Mouse (Mus musculus): ENCODE results near the gene Ppp1r26. TPM values are rescaled to one million over a fixed set of nuclear protein-coding genes. Genes with fewer than 3 reads are reported as not detected.
A peak's percentile ranks its signal among the peaks of the same experiment; 100 is the strongest.

Gene Ppp1r26
- polyA plus RNA-seq, 1 experiment from 2014 or later: 7.1 TPM

GRCm38 (mm10) chr2:28433512-28433911 lies 13.1 kb upstream of the Ppp1r26 start:
- no peak overlapping the region for H3K27ac ChIP-seq (ENCODE audit: low read length)
- H3K36me3 ChIP-seq (ENCODE audit: insufficient read depth, low read length): no peaks in the 10 kb centered on the region
- ATAC-seq (ENCODE audit: low FRiP score, low TSS enrichment): no peak
- H3K27me3 ChIP-seq (ENCODE audit: insufficient read depth, low read length): no peaks in the 10 kb centered on the region
- no peaks in the 10 kb centered on the region for H3K9me3 ChIP-seq (ENCODE audit: low read length)
- no peak overlapping the region for H3K4me3 ChIP-seq (ENCODE audit: low read length)
- peaks cover 3% of the 10 kb centered on the region; the same call in 1 of the 2 replicates for H3K4me1 ChIP-seq (ENCODE audit: insufficient read depth, low read length)
- no peak overlapping the region for H3K4me2 ChIP-seq (replicated peaks; ENCODE audit: low read depth, low read length)
- H3K9ac ChIP-seq (replicated peaks; ENCODE audit: low read length): no peak overlapping the region
- 0% methylated on average over 1 of the region's 2 CpGs for WGBS

GRCm38 (mm10) chr2:28435401-28435800 lies 11.2 kb upstream of the Ppp1r26 start:
- H3K4me2 ChIP-seq (replicated peaks; ENCODE audit: low read depth, low read length): no peak overlapping the region
- H3K4me1 ChIP-seq (ENCODE audit: insufficient read depth, low read length): peaks cover 3% of the 10 kb centered on the region; the same call in 1 of the 2 replicates
- no peaks in the 10 kb centered on the region for H3K36me3 ChIP-seq (ENCODE audit: insufficient read depth, low read length)
- no peak overlapping the region for H3K4me3 ChIP-seq (ENCODE audit: low read length)
- H3K9ac ChIP-seq (replicated peaks; ENCODE audit: low read length): no peak overlapping the region
- H3K27ac ChIP-seq (ENCODE audit: low read length): no peak overlapping the region
- no peak for ATAC-seq (ENCODE audit: low FRiP score, low TSS enrichment)
- 91% methylated on average over 11 of the region's 11 CpGs for WGBS
- H3K9me3 ChIP-seq (ENCODE audit: low read length): no peaks in the 10 kb centered on the region
- no peaks in the 10 kb centered on the region for H3K27me3 ChIP-seq (ENCODE audit: insufficient read depth, low read length)

GRCm38 (mm10) chr2:28440842-28441241 lies 5.8 kb upstream of the Ppp1r26 start:
- Histone ChIP-seq H3K27ac (ENCODE audit: low read length) (no peak overlapping the region), H3K9ac (replicated peaks; ENCODE audit: low read length) (no peak overlapping the region), H3K4me2 (replicated peaks; ENCODE audit: low read depth, low read length) (no peak overlapping the region), H3K36me3 (ENCODE audit: insufficient read depth, low read length) (no peaks in the 10 kb centered on the region), H3K4me3 (ENCODE audit: low read length) (no peak overlapping the region), H3K4me1 (ENCODE audit: insufficient read depth, low read length) (no peaks in the 10 kb centered on the region), H3K9me3 (ENCODE audit: low read length) (no peaks in the 10 kb centered on the region), H3K27me3 (ENCODE audit: insufficient read depth, low read length) (no peaks in the 10 kb centered on the region)
- ATAC-seq (ENCODE audit: low FRiP score, low TSS enrichment): no peak
- WGBS: 58% methylated on average over 6 of the region's 6 CpGs

GRCm38 (mm10) chr2:28445082-28445481 lies 1.5 kb upstream of the Ppp1r26 start:
- H3K4me1 ChIP-seq (ENCODE audit: insufficient read depth, low read length): peaks cover 13% of the 10 kb centered on the region
- no peak for ATAC-seq (ENCODE audit: low FRiP score, low TSS enrichment)
- no peaks in the 10 kb centered on the region for H3K9me3 ChIP-seq (ENCODE audit: low read length)
- H3K36me3 ChIP-seq (ENCODE audit: insufficient read depth, low read length): no peaks in the 10 kb centered on the region
- H3K4me3 ChIP-seq (ENCODE audit: low read length): no peak overlapping the region
- H3K4me2 ChIP-seq (replicated peaks; ENCODE audit: low read depth, low read length): no peak overlapping the region
- no peak overlapping the region for H3K9ac ChIP-seq (replicated peaks; ENCODE audit: low read length)
- H3K27me3 ChIP-seq (ENCODE audit: insufficient read depth, low read length): no peaks in the 10 kb centered on the region
- no peak overlapping the region for H3K27ac ChIP-seq (ENCODE audit: low read length)
- 83% methylated on average over 4 of the region's 4 CpGs for WGBS

- Histone ChIP-seq H3K36me3 (ENCODE audit: insufficient read depth, low read length) (peaks cover 6% of the 10 kb centered on the region; the same call in 1 of the 2 replicates), H3K4me3 (ENCODE audit: low read length) (peak overlapping the region; percentile 79), H3K9ac (replicated peaks; ENCODE audit: low read length) (peak overlapping the region; percentile 91), H3K4me1 (ENCODE audit: insufficient read depth, low read length) (peaks cover 13% of the 10 kb centered on the region), H3K27me3 (ENCODE audit: insufficient read depth, low read length) (no peaks in the 10 kb centered on the region), H3K27ac (ENCODE audit: low read length) (peak overlapping the region; percentile 76), H3K9me3 (ENCODE audit: low read length) (no peaks in the 10 kb centered on the region), H3K4me2 (replicated peaks; ENCODE audit: low read depth, low read length) (peak overlapping the region; percentile 94)
- ATAC-seq (ENCODE audit: low FRiP score, low TSS enrichment): peak; percentile 29; the same call in 1 of the 2 replicates
- 6% methylated on average over 5 of the region's 5 CpGs for WGBS
These were observed 452 bp upstream of the Ppp1r26 start for GRCm38 (mm10) chr2:28446181-28446514.

- Histone ChIP-seq H3K9me3 (ENCODE audit: low read length) (no peaks in the 10 kb centered on the region), H3K4me1 (ENCODE audit: insufficient read depth, low read length) (peaks cover 13% of the 10 kb centered on the region), H3K36me3 (ENCODE audit: insufficient read depth, low read length) (peaks cover 10% of the 10 kb centered on the region; the same call in 1 of the 2 replicates), H3K27me3 (ENCODE audit: insufficient read depth, low read length) (no peaks in the 10 kb centered on the region), H3K4me3 (ENCODE audit: low read length) (peak overlapping the region; percentile 79), H3K9ac (replicated peaks; ENCODE audit: low read length) (peak overlapping the region; percentile 91), H3K27ac (ENCODE audit: low read length) (peak overlapping the region; percentile 76), H3K4me2 (replicated peaks; ENCODE audit: low read depth, low read length) (peak overlapping the region; percentile 94)
- WGBS: 4% methylated on average over 11 of the region's 11 CpGs
- ATAC-seq (ENCODE audit: low FRiP score, low TSS enrichment): peak; percentile 71
These were observed 693 bp downstream of the Ppp1r26 start for GRCm38 (mm10) chr2:28447315-28447670.

GRCm38 (mm10) chr2:28451663-28452062 lies 5.1 kb downstream of the Ppp1r26 start:
- H3K36me3 ChIP-seq (ENCODE audit: insufficient read depth, low read length): peaks cover 10% of the 10 kb centered on the region; the same call in 1 of the 2 replicates
- H3K27ac ChIP-seq (ENCODE audit: low read length): no peak overlapping the region
- 91% methylated on average over 11 of the region's 11 CpGs for WGBS
- H3K9me3 ChIP-seq (ENCODE audit: low read length): no peaks in the 10 kb centered on the region
- no peak overlapping the region for H3K4me3 ChIP-seq (ENCODE audit: low read length)
- H3K9ac ChIP-seq (replicated peaks; ENCODE audit: low read length): no peak overlapping the region
- H3K4me2 ChIP-seq (replicated peaks; ENCODE audit: low read depth, low read length): no peak overlapping the region
- peaks cover 9% of the 10 kb centered on the region for H3K4me1 ChIP-seq (ENCODE audit: insufficient read depth, low read length)
- no peaks in the 10 kb centered on the region for H3K27me3 ChIP-seq (ENCODE audit: insufficient read depth, low read length)
- ATAC-seq (ENCODE audit: low FRiP score, low TSS enrichment): no peak

- Histone ChIP-seq H3K36me3 (ENCODE audit: insufficient read depth, low read length) (peaks cover 10% of the 10 kb centered on the region; the same call in 1 of the 2 replicates), H3K4me3 (ENCODE audit: low read length) (no peak overlapping the region), H3K27me3 (ENCODE audit: insufficient read depth, low read length) (no peaks in the 10 kb centered on the region), H3K9me3 (ENCODE audit: low read length) (no peaks in the 10 kb centered on the region), H3K9ac (replicated peaks; ENCODE audit: low read length) (no peak overlapping the region), H3K4me2 (replicated peaks; ENCODE audit: low read depth, low read length) (no peak overlapping the region), H3K4me1 (ENCODE audit: insufficient read depth, low read length) (no peaks in the 10 kb centered on the region), H3K27ac (ENCODE audit: low read length) (no peak overlapping the region)
- WGBS: 85% methylated on average over 6 of the region's 6 CpGs
- ATAC-seq (ENCODE audit: low FRiP score, low TSS enrichment): no peak
These were observed 6.9 kb downstream of the Ppp1r26 start for GRCm38 (mm10) chr2:28453539-28453938.

GRCm38 (mm10) chr2:28456616-28457015 lies 10.0 kb downstream of the Ppp1r26 start:
- Histone ChIP-seq H3K4me1 (ENCODE audit: insufficient read depth, low read length) (no peaks in the 10 kb centered on the region), H3K9ac (replicated peaks; ENCODE audit: low read length) (no peak overlapping the region), H3K36me3 (ENCODE audit: insufficient read depth, low read length) (no peaks in the 10 kb centered on the region; the same call in 1 of the 2 replicates), H3K27ac (ENCODE audit: low read length) (no peak overlapping the region), H3K27me3 (ENCODE audit: insufficient read depth, low read length) (no peaks in the 10 kb centered on the region), H3K4me2 (replicated peaks; ENCODE audit: low read depth, low read length) (no peak overlapping the region), H3K4me3 (ENCODE audit: low read length) (no peak overlapping the region), H3K9me3 (ENCODE audit: low read length) (no peaks in the 10 kb centered on the region)
- ATAC-seq (ENCODE audit: low FRiP score, low TSS enrichment): no peak
- 83% methylated on average over 1 of the region's 1 CpGs for WGBS

GRCm38 (mm10) chr2:28463919-28464318 lies 17.3 kb downstream of the Ppp1r26 start:
- Histone ChIP-seq H3K27me3 (ENCODE audit: insufficient read depth, low read length) (no peaks in the 10 kb centered on the region), H3K9me3 (ENCODE audit: low read length) (no peaks in the 10 kb centered on the region), H3K36me3 (ENCODE audit: insufficient read depth, low read length) (peaks cover 2% of the 10 kb centered on the region), H3K4me1 (ENCODE audit: insufficient read depth, low read length) (peaks cover 9% of the 10 kb centered on the region), H3K27ac (ENCODE audit: low read length) (no peak overlapping the region), H3K4me3 (ENCODE audit: low read length) (no peak overlapping the region), H3K9ac (replicated peaks; ENCODE audit: low read length) (no peak overlapping the region), H3K4me2 (replicated peaks; ENCODE audit: low read depth, low read length) (no peak overlapping the region)
- WGBS: 49% methylated on average over 3 of the region's 3 CpGs
- no peak for ATAC-seq (ENCODE audit: low FRiP score, low TSS enrichment)

Data from kidney, embryonic 16.5 days (tissue).